Mouse (Mus musculus) stomach, embryonic 15.5 days (tissue): ENCODE measurements around the gene Acvr1b. TPM values are rescaled to one million over a fixed set of nuclear protein-coding genes. Genes with fewer than 3 reads are reported as not detected.

Source experiments
- ATAC-seq: fragments of 200-750 bp; cut with Nextera tagmentation; 2 replicates; pipeline ENCODE4 v1.8.0; 2017; ENCODE audit warnings: low read depth, moderate number of reproducible peaks, moderate TSS enrichment; ENCODE audit not compliant: insufficient read depth, low FRiP score
- H3K27ac ChIP-seq: fragments of 300-500 bp; sonication (generic); 2 replicates; pipeline ENCODE4 v1.5.1; 2015; ENCODE audit warnings: mild to moderate bottlenecking, inconsistent platforms
- H3K27me3 ChIP-seq: fragments of 300-500 bp; sonication (generic); replicated peaks from 2 replicates; pipeline ENCODE4 v1.6.1; 2015; ENCODE audit warnings: inconsistent platforms
- H3K36me3 ChIP-seq: fragments of 300-500 bp; sonication (generic); 2 replicates; pipeline ENCODE4 v1.6.1; 2015; ENCODE audit warnings: inconsistent platforms
- H3K4me1 ChIP-seq: fragments of 300-500 bp; sonication (generic); 2 replicates; pipeline ENCODE4 v1.6.1; 2015; ENCODE audit warnings: inconsistent platforms
- H3K4me2 ChIP-seq: fragments of 300-500 bp; sonication (generic); 2 replicates; pipeline ENCODE4 v1.6.1; 2015; ENCODE audit warnings: mild to moderate bottlenecking, inconsistent platforms
- H3K4me3 ChIP-seq: fragments of 300-500 bp; sonication (generic); replicated peaks from 2 replicates; pipeline ENCODE4 v1.5.1; 2015; ENCODE audit warnings: inconsistent platforms
- H3K9ac ChIP-seq: fragments of 300-500 bp; sonication (generic); 2 replicates; pipeline ENCODE4 v1.6.1; 2015; ENCODE audit warnings: inconsistent platforms
- H3K9me3 ChIP-seq: fragments of 300-500 bp; sonication (generic); 2 replicates; pipeline ENCODE4 v1.6.1; 2016; ENCODE audit warnings: inconsistent platforms
- WGBS: fragments of 180-500 bp; shearing (Covaris S2); methylation state at CpG from one replicate; pipeline ENCODE4 v1.1.7; 2015; 5-methylcytosine and 5-hydroxymethylcytosine counted together
- polyA plus RNA-seq: library from polyadenylated mRNA; unstranded; fragments of >200 nt; fragmentation: Nextera tagmentation; extraction: Ambion mirVana; gene quantifications from 2 replicates; pipeline ENCODE4 v1.2.1, GENCODE M21; 2015

Acvr1b gene
- polyA plus RNA-seq, 1 experiment from 2014 or later: 8.9 TPM

- Histone ChIP-seq H3K4me3 (peak within 1 kb of the TSS; percentile 84), H3K4me1 (peaks cover 70% of the 10 kb centered on the region)
- WGBS: under 1% methylated on average over 73 of the region's 77 CpGs
Measured at GRCm38 (mm10) chr15:101224006-101224906, 50.4 kb downstream of the Acvr1b start, which contains the start of gene Grasp. TSS of gene Grasp (plus strand) at chr15:101224188.

GRCm38 (mm10) chr15:101224977-101225376 is 51.1 kb downstream of the Acvr1b start:
- Histone ChIP-seq H3K4me3 (peak overlapping the region; percentile 84), H3K9me3 (no peaks in the 10 kb centered on the region), H3K27me3 (no peaks in the 10 kb centered on the region), H3K36me3 (peaks cover 5% of the 10 kb centered on the region; the same call in 1 of the 2 replicates), H3K4me2 (peak overlapping the region; percentile 88), H3K9ac (peak overlapping the region; percentile 76), H3K27ac (peak overlapping the region; percentile 93), H3K4me1 (peaks cover 71% of the 10 kb centered on the region)
- 7% methylated on average over 14 of the region's 14 CpGs for WGBS
- ATAC-seq: no peak

More at GRCm38 (mm10) chr15:101224006-101224906, 50.4 kb downstream of the Acvr1b start, which contains the start of gene Grasp:
- Histone ChIP-seq H3K4me2 (peak within 1 kb of the TSS; percentile 88), H3K9me3 (no peaks in the 10 kb centered on the region), H3K9ac (peak within 1 kb of the TSS; percentile 76), H3K27me3 (no peaks in the 10 kb centered on the region), H3K36me3 (0 out of 2 replicates have a peak, but pooled peaks cover under 1% of the 10 kb centered on the region), H3K27ac (peak within 1 kb of the TSS; percentile 93)
- peak; percentile 85 for ATAC-seq

GRCm38 (mm10) chr15:101227971-101228370 is 54.1 kb downstream of the Acvr1b start:
- H3K4me3 ChIP-seq: peak overlapping the region; percentile 12; the same call in 1 of the 2 replicates
- 23% methylated on average over 7 of the region's 7 CpGs for WGBS
- no peaks in the 10 kb centered on the region for H3K27me3 ChIP-seq
- H3K9me3 ChIP-seq: no peaks in the 10 kb centered on the region
- H3K4me2 ChIP-seq: peak overlapping the region; percentile 27
- peak overlapping the region; percentile 92 for H3K27ac ChIP-seq
- peak; percentile 28; the same call in 1 of the 2 replicates for ATAC-seq
- peaks cover 22% of the 10 kb centered on the region for H3K36me3 ChIP-seq
- H3K9ac ChIP-seq: no peak overlapping the region; the same call in 1 of the 2 replicates
- H3K4me1 ChIP-seq: peaks cover 53% of the 10 kb centered on the region

GRCm38 (mm10) chr15:101228866-101229590 is 55.2 kb downstream of the Acvr1b start:
- no peak for ATAC-seq
- 68% methylated on average over 21 of the region's 21 CpGs for WGBS
- Histone ChIP-seq H3K4me2 (no peak overlapping the region), H3K4me1 (peaks cover 51% of the 10 kb centered on the region), H3K36me3 (peaks cover 22% of the 10 kb centered on the region), H3K27me3 (no peaks in the 10 kb centered on the region), H3K27ac (peak overlapping the region; percentile 92), H3K4me3 (no peak overlapping the region), H3K9ac (no peak overlapping the region), H3K9me3 (no peaks in the 10 kb centered on the region)

GRCm38 (mm10) chr15:101230503-101230902 is 56.6 kb downstream of the Acvr1b start:
- Histone ChIP-seq H3K4me2 (no peak overlapping the region), H3K4me1 (peaks cover 52% of the 10 kb centered on the region), H3K27ac (no peak overlapping the region), H3K36me3 (peaks cover 22% of the 10 kb centered on the region), H3K9ac (no peak overlapping the region), H3K4me3 (no peak overlapping the region), H3K27me3 (no peaks in the 10 kb centered on the region), H3K9me3 (no peaks in the 10 kb centered on the region)
- ATAC-seq: no peak
- WGBS: 98% methylated on average over 19 of the region's 19 CpGs

- Histone ChIP-seq H3K4me2 (peak overlapping the region; percentile 9; the same call in 1 of the 2 replicates), H3K9me3 (no peaks in the 10 kb centered on the region), H3K4me3 (no peak overlapping the region), H3K4me1 (peaks cover 52% of the 10 kb centered on the region), H3K36me3 (peaks cover 22% of the 10 kb centered on the region), H3K9ac (no peak overlapping the region), H3K27me3 (no peaks in the 10 kb centered on the region), H3K27ac (no peak overlapping the region)
- ATAC-seq: no peak
- WGBS: 77% methylated on average over 23 of the region's 23 CpGs
Measured at GRCm38 (mm10) chr15:101230995-101231647, 57.3 kb downstream of the Acvr1b start.

- H3K9ac ChIP-seq: no peak overlapping the region
- H3K4me3 ChIP-seq: no peak overlapping the region
- peak overlapping the region; percentile 9; the same call in 1 of the 2 replicates for H3K4me2 ChIP-seq
- no peak for ATAC-seq
- H3K36me3 ChIP-seq: peaks cover 22% of the 10 kb centered on the region
- no peaks in the 10 kb centered on the region for H3K9me3 ChIP-seq
- H3K27ac ChIP-seq: peak overlapping the region; percentile 89
- H3K27me3 ChIP-seq: no peaks in the 10 kb centered on the region
- 62% methylated on average over 56 of the region's 56 CpGs for WGBS
- H3K4me1 ChIP-seq: peaks cover 52% of the 10 kb centered on the region
Measured at GRCm38 (mm10) chr15:101231648-101232180, 57.8 kb downstream of the Acvr1b start.

- no peak for ATAC-seq
- Histone ChIP-seq H3K9ac (no peak overlapping the region), H3K27me3 (no peaks in the 10 kb centered on the region), H3K4me1 (peaks cover 45% of the 10 kb centered on the region), H3K4me3 (no peak overlapping the region), H3K27ac (peak overlapping the region; percentile 89), H3K9me3 (no peaks in the 10 kb centered on the region), H3K36me3 (peaks cover 22% of the 10 kb centered on the region), H3K4me2 (no peak overlapping the region)
- WGBS: 44% methylated on average over 4 of the region's 4 CpGs
Measured at GRCm38 (mm10) chr15:101232607-101233006, 58.7 kb downstream of the Acvr1b start.

- 67% methylated on average over 3 of the region's 3 CpGs for WGBS
- Histone ChIP-seq H3K4me1 (peaks cover 39% of the 10 kb centered on the region), H3K27ac (peak overlapping the region; percentile 89), H3K9me3 (no peaks in the 10 kb centered on the region), H3K4me2 (no peak overlapping the region), H3K9ac (no peak overlapping the region), H3K27me3 (no peaks in the 10 kb centered on the region), H3K4me3 (no peak overlapping the region), H3K36me3 (peaks cover 22% of the 10 kb centered on the region)
- ATAC-seq: no peak
Measured at GRCm38 (mm10) chr15:101233183-101233582, 59.3 kb downstream of the Acvr1b start.

- Histone ChIP-seq H3K9me3 (no peaks in the 10 kb centered on the region), H3K4me2 (no peak overlapping the region), H3K4me1 (peaks cover 37% of the 10 kb centered on the region; the same call in 1 of the 2 replicates), H3K9ac (no peak overlapping the region), H3K36me3 (peaks cover 22% of the 10 kb centered on the region), H3K27me3 (no peaks in the 10 kb centered on the region), H3K27ac (peak overlapping the region; percentile 89), H3K4me3 (no peak overlapping the region)
- ATAC-seq: peak; percentile 57
- WGBS: 32% methylated on average over 11 of the region's 11 CpGs
Measured at GRCm38 (mm10) chr15:101233641-101234275, 59.9 kb downstream of the Acvr1b start.
